Mouse (Mus musculus) G1E (cell line): ENCODE results near the gene Il17d. TPM values are rescaled to one million over a fixed set of nuclear protein-coding genes. Genes with fewer than 3 reads are reported as not detected.

Source experiments
- ATAC-seq: 2 replicates; pipeline ENCODE4 v1.8.0; 2016; ENCODE audit warnings: mild to moderate bottlenecking; ENCODE audit not compliant: insufficient number of reproducible peaks, poor library complexity, low FRiP score, severe bottlenecking; ENCODE audit errors: extremely low read depth
- DNase-seq: peaks from one replicate; pipeline ENCODE4 v3.0.0; 2012; ENCODE audit warnings: low spot score
- H3K27me3 ChIP-seq: 2 replicates; pipeline ENCODE4 v1.6.1; 2012; ENCODE audit warnings: mild to moderate bottlenecking, low read length, inconsistent platforms; ENCODE audit not compliant: insufficient read depth
- H3K36me3 ChIP-seq: replicated peaks from 2 replicates; pipeline ENCODE3; 2012; ENCODE audit warnings: mild to moderate bottlenecking, inconsistent platforms
- H3K4me1 ChIP-seq: 2 replicates; pipeline ENCODE4 v1.6.1; 2012; ENCODE audit warnings: low read depth, low read length, inconsistent platforms, mixed read lengths; ENCODE audit not compliant: insufficient read depth
- H3K4me3 ChIP-seq: 2 replicates; pipeline ENCODE4 v1.5.1; 2012; ENCODE audit warnings: low read depth, mild to moderate bottlenecking, inconsistent platforms, low read length, moderate library complexity, mixed read lengths
- H3K9me3 ChIP-seq: replicated peaks from 2 replicates; pipeline ENCODE4 v1.6.1; 2012; ENCODE audit warnings: inconsistent platforms
- CTCF ChIP-seq: IDR thresholded peaks from 2 replicates; pipeline ENCODE4 v1.5.1; 2012; ENCODE audit warnings: low read depth, low read length, inconsistent platforms, mixed read lengths
- GATA1 ChIP-seq: IDR thresholded peaks from 2 replicates; pipeline ENCODE4 v1.6.1; 2012; ENCODE audit warnings: borderline replicate concordance, low read length, inconsistent platforms, mixed read lengths
- GATA2 ChIP-seq: IDR thresholded peaks from 2 replicates; pipeline ENCODE4 v1.6.1; 2012; ENCODE audit warnings: low read depth, low read length, inconsistent platforms, borderline replicate concordance
- POLR2AphosphoS5 ChIP-seq: IDR thresholded peaks from 2 replicates; pipeline ENCODE4 v1.6.1; 2012; ENCODE audit warnings: low read depth, low read length, inconsistent platforms; ENCODE audit not compliant: insufficient replicate concordance
- TAL1 ChIP-seq: conservative IDR thresholded peaks from 2 replicates; pipeline ENCODE4 v1.6.1; 2012; ENCODE audit warnings: low read depth, low read length, inconsistent platforms, mixed read lengths
- polyA plus RNA-seq: library from polyadenylated mRNA; stranded (reverse); fragments of >175 nt; gene quantifications from 2 replicates; pipeline ENCODE4 v1.2.3, GENCODE M21; 2012
- total RNA-seq, 2 experiments: library from RNA; stranded (forward) in 1 of 2; stranded (reverse) in 1 of 2; fragments of 200-1000 nt in 1 of 2; fragments of >200 nt in 1 of 2; fragmentation: Nextera tagmentation in 1 of 2; gene quantifications; 2 replicates each; pipeline ENCODE4 v1.2.3; 2014 to 2017

Gene Il17d
- total and polyA plus RNA-seq, 3 experiments, result 0.05 TPM; not detected in 2

DNA sequence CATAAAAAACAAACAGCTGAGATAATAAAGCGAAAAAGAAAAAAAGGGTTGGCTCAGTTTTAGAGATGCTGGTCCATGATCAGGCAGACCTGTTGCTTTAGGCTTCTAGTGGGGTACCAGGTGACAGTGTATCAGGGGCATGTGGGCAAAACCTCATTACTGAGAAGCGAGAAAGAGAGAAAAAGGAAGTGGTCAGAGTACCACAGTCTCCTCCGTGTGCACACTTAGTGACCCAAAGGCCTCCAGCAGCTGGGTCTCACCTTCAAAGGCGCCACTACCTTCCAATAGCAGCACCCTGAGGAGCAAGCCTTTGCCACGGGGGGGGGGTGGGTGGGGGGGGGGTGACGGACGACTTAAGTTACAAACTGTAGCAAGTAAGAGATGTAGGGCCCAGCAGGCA, 2.5 kb downstream of the Il17d start:
- no peaks in the 10 kb centered on the region for H3K9me3 ChIP-seq
- no peak overlapping the region for H3K4me3 ChIP-seq
- no peak for ATAC-seq
- H3K4me1 ChIP-seq, result peaks cover 31% of the 10 kb centered on the region
- H3K36me3 ChIP-seq, result no peaks in the 10 kb centered on the region
- peaks cover 78% of the 10 kb centered on the region for H3K27me3 ChIP-seq
- no peak for DNase-seq
- TF ChIP-seq TAL1 (no peak), POLR2AphosphoS5 (no peak), GATA2 (no peak), GATA1 (no peak), CTCF (no peak)

DNA sequence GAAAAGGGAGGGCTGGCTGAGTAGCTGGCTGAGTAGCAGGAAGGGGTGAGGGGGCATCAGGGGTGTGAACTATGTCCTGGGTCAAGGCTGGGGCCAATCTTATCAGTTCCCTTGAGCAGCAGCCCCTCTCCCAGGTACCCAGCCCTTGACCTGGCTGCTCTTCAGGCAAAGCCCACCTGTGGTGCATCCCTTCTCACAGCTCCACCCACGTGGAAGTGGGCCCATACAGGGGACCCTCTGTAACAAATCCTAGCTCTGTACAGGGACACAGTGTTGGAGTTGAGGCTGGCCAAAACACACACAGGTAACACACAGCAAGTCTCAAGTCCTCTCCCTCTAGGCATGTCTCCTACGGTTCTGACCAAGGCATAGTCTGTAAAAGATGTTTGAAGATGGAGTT, 3.0 kb downstream of the Il17d start:
- peaks cover 79% of the 10 kb centered on the region for H3K27me3 ChIP-seq
- H3K4me1 ChIP-seq, result peaks cover 31% of the 10 kb centered on the region
- TF ChIP-seq GATA1 (no peak), GATA2 (no peak), POLR2AphosphoS5 (no peak), CTCF (no peak), TAL1 (no peak)
- H3K36me3 ChIP-seq, result no peaks in the 10 kb centered on the region
- ATAC-seq (no peak), DNase-seq (no peak)
- no peaks in the 10 kb centered on the region for H3K9me3 ChIP-seq
- no peak overlapping the region for H3K4me3 ChIP-seq

DNA sequence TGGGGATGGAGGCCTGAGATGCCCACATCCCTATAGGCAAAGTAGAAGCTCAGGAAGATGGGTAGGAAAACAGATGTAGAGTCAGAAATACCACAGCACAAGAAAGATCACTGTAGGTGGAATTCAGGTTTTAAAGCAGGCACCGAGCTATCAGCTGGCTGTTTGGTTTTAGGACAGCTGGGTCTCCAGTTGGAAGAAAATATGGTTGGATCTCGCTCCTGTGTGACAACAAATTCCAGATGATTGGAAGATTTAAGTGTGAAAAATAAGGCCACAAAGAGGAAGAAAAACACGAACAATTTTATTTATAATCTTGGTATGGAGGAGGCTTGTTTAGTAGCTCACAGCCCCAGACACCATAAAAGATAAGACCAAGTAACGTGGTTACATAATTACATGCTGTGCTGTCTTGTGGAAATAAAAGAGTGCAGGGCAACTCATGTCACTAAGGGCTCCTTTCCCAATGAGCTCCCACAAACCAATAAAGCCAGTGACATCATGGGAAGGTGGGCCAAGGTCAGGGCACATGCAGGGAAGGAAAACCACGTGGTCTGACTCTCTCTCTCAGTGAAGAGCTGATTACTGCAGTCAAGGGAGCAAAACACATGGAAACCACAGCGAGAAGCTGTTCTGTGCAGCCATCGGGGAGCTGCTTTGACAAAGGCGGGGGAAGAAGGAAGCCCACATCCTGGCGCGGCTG, 4.7 kb downstream of the Il17d start:
- H3K9me3 ChIP-seq, result no peaks in the 10 kb centered on the region
- TF ChIP-seq CTCF, result no peak
- no peak for TF ChIP-seq GATA1
- no peak for TF ChIP-seq POLR2AphosphoS5
- TF ChIP-seq TAL1, result no peak
- ATAC-seq, result no peak
- no peak for DNase-seq
- no peaks in the 10 kb centered on the region for H3K36me3 ChIP-seq
- no peak overlapping the region for H3K4me3 ChIP-seq
- peaks cover 70% of the 10 kb centered on the region for H3K27me3 ChIP-seq
- H3K4me1 ChIP-seq, result peaks cover 31% of the 10 kb centered on the region

GRCm38 (mm10) chr14:57529786-57530515, 5.4 kb downstream of the Il17d start:
- H3K27me3 ChIP-seq, result peaks cover 70% of the 10 kb centered on the region
- no peaks in the 10 kb centered on the region for H3K9me3 ChIP-seq
- TF ChIP-seq CTCF (no peak), GATA1 (no peak), TAL1 (no peak), POLR2AphosphoS5 (no peak), GATA2 (no peak)
- DNase-seq, result no peak
- no peaks in the 10 kb centered on the region for H3K36me3 ChIP-seq
- H3K4me1 ChIP-seq, result peaks cover 26% of the 10 kb centered on the region
- ATAC-seq, result no peak
- no peak overlapping the region for H3K4me3 ChIP-seq

DNA sequence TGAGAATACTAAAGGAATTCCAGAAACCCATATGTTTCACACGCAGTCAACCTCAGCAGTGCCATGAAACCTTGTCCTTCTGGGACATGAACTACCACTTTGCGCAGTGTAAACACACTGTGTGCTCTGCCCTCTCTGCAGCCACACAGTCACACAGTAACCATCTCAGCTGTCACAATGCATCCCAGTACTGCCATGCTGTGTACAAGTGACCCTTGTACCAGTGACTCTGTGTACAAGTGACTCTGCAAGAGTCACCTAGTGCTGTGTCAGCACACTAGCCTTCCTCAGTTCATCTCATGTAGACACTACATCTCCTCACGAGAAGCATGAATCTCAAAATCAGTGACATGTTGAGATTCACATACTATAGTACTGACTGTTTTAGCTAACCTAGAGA, 8.0 kb downstream of the Il17d start:
- ATAC-seq (no peak), DNase-seq (no peak)
- Histone ChIP-seq H3K4me3 (no peak overlapping the region), H3K27me3 (peaks cover 75% of the 10 kb centered on the region), H3K36me3 (no peaks in the 10 kb centered on the region), H3K9me3 (no peaks in the 10 kb centered on the region), H3K4me1 (peaks cover 8% of the 10 kb centered on the region)
- no peak for TF ChIP-seq CTCF
- no peak for TF ChIP-seq POLR2AphosphoS5
- no peak for TF ChIP-seq GATA2
- no peak for TF ChIP-seq GATA1
- TF ChIP-seq TAL1, result no peak

- Histone ChIP-seq H3K9me3 (no peaks in the 10 kb centered on the region), H3K4me1 (peaks cover 6% of the 10 kb centered on the region), H3K27me3 (peaks cover 76% of the 10 kb centered on the region), H3K4me3 (no peak overlapping the region), H3K36me3 (no peaks in the 10 kb centered on the region)
- no peak for DNase-seq
- peak; percentile 65 for TF ChIP-seq CTCF
- TF ChIP-seq TAL1, result no peak
- ATAC-seq, result peak; percentile 19; the same call in 1 of the 2 replicates
These were observed 8.6 kb downstream of the Il17d start for GRCm38 (mm10) chr14:57533214-57533613.

GRCm38 (mm10) chr14:57533841-57534240, 9.3 kb downstream of the Il17d start:
- TF ChIP-seq TAL1, result no peak
- TF ChIP-seq GATA1, result no peak
- no peak for TF ChIP-seq CTCF
- no peak for TF ChIP-seq POLR2AphosphoS5
- no peak for TF ChIP-seq GATA2
- peaks cover 6% of the 10 kb centered on the region for H3K4me1 ChIP-seq
- no peaks in the 10 kb centered on the region for H3K36me3 ChIP-seq
- no peak for DNase-seq
- no peak overlapping the region for H3K4me3 ChIP-seq
- H3K9me3 ChIP-seq, result no peaks in the 10 kb centered on the region
- H3K27me3 ChIP-seq, result peaks cover 77% of the 10 kb centered on the region
- ATAC-seq, result no peak
